Mouse (Mus musculus) myocyte (in vitro differentiated cells): ENCODE data around the gene Ncapd3. TPM values are rescaled to one million over a fixed set of nuclear protein-coding genes. Genes with fewer than 3 reads are reported as not detected.

ENCODE experiments used
- H3K27me3 ChIP-seq: one replicate; pipeline ENCODE4 v1.6.1; 2011; ENCODE audit not compliant: control insufficient read depth, insufficient read depth, insufficient read length
- H3K36me3 ChIP-seq: one replicate; pipeline ENCODE4 v1.6.1; 2011; ENCODE audit not compliant: control insufficient read depth, insufficient read depth
- H3K4me2 ChIP-seq: one replicate; pipeline ENCODE4 v1.6.1; 2011; ENCODE audit warnings: low read depth, control low read depth
- H3K4me3 ChIP-seq: one replicate; pipeline ENCODE4 v1.5.1; 2011; ENCODE audit warnings: mild to moderate bottlenecking, control low read depth, moderate library complexity
- H3K79me2 ChIP-seq: one replicate; pipeline ENCODE4 v1.6.1; 2011; ENCODE audit not compliant: control insufficient read depth, insufficient read depth
- H3ac ChIP-seq: one replicate; pipeline ENCODE4 v1.6.1; 2011; ENCODE audit not compliant: control insufficient read depth, insufficient read length
- CEBPB ChIP-seq: IDR thresholded peaks from 2 replicates; pipeline ENCODE4 v1.6.1; 2011; ENCODE audit warnings: mild to moderate bottlenecking, moderate library complexity; ENCODE audit not compliant: poor library complexity, insufficient read depth, severe bottlenecking
- E2F4 ChIP-seq: IDR thresholded peaks from one replicate; pipeline ENCODE4 v1.6.1; 2011; ENCODE audit warnings: mild to moderate bottlenecking, control low read depth, moderate library complexity; ENCODE audit not compliant: insufficient read depth
- MAX ChIP-seq: IDR thresholded peaks from one replicate; pipeline ENCODE4 v1.6.1; 2011; ENCODE audit warnings: low read depth, mild to moderate bottlenecking, control low read depth
- MYOD1 ChIP-seq, 3 experiments: IDR thresholded peaks; one replicate each; pipeline ENCODE4 v1.6.1; 2011; ENCODE audit warnings: control low read depth in 2 of 3, low read depth in 2 of 3, mild to moderate bottlenecking in 2 of 3, moderate library complexity in 1 of 3; ENCODE audit not compliant: insufficient read length in 2 of 3, control insufficient read depth in 1 of 3
- MYOG ChIP-seq, 3 experiments: IDR thresholded peaks; one replicate each; pipeline ENCODE4 v1.6.1; 2011; ENCODE audit warnings: control low read depth in 2 of 3, low read depth in 2 of 3, mild to moderate bottlenecking in 2 of 3; ENCODE audit not compliant: insufficient read length in 2 of 3, control insufficient read depth in 1 of 3, insufficient read depth in 1 of 3
- POLR2A ChIP-seq: IDR thresholded peaks from one replicate; pipeline ENCODE4 v1.6.1; 2011; ENCODE audit warnings: low read depth, mild to moderate bottlenecking, control low read depth, moderate library complexity; ENCODE audit not compliant: insufficient read length
- POLR2AphosphoS2 ChIP-seq: IDR thresholded peaks from one replicate; pipeline ENCODE4 v1.6.1; 2011; ENCODE audit warnings: low read depth, control low read depth; ENCODE audit not compliant: insufficient read length
- REST ChIP-seq: IDR thresholded peaks from one replicate; pipeline ENCODE4 v1.6.1; 2011; ENCODE audit warnings: mild to moderate bottlenecking, control low read depth, moderate library complexity; ENCODE audit not compliant: insufficient read depth, insufficient read length
- SRF ChIP-seq: IDR thresholded peaks from one replicate; pipeline ENCODE4 v1.6.1; 2011; ENCODE audit warnings: low read depth; ENCODE audit not compliant: control insufficient read depth, insufficient read length
- TCF12 ChIP-seq: IDR thresholded peaks from one replicate; pipeline ENCODE4 v1.6.1; 2011; ENCODE audit warnings: mild to moderate bottlenecking, control low read depth; ENCODE audit not compliant: poor library complexity, insufficient read depth, severe bottlenecking
- TCF3 ChIP-seq: IDR thresholded peaks from one replicate; pipeline ENCODE4 v1.6.1; 2011; ENCODE audit warnings: low read depth, control low read depth; ENCODE audit not compliant: insufficient read length
- USF1 ChIP-seq: IDR thresholded peaks from one replicate; pipeline ENCODE4 v1.6.1; 2011; ENCODE audit warnings: low read depth, mild to moderate bottlenecking, control low read depth, moderate library complexity
- polyA plus RNA-seq: library from polyadenylated mRNA; unstranded; fragments of >200 nt; fragmentation: generic; extraction: Trizol; gene quantifications from one replicate; pipeline ENCODE4 v1.2.1, GENCODE M21; 2012; ENCODE audit warnings: missing spikeins

The Ncapd3 gene
- polyA plus RNA-seq, 1 experiment = 4.3 TPM

DNA sequence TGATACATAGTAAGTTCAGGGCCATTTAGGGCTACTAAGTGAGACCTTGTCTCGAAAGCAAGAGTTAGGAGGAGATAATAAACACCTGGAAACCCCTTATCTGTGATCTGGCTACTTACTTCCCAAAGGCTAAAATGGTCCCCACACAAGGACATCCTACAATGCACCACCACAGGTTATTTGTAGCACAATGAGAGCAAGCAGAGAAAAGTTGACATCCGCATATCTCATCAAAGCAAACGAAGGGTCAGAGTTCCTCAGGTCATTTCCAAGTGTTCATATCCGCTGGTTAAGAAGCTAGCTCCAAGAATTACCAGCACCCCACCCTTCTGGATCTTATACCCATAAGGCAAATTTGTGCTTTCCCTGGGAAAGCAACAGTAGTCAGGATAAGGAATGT, 78.5 kb downstream of the Ncapd3 start:
- no peaks in the 10 kb centered on the region for H3K79me2 ChIP-seq
- no peaks in the 10 kb centered on the region for H3K27me3 ChIP-seq
- no peak overlapping the region for H3K4me3 ChIP-seq
- peaks cover 5% of the 10 kb centered on the region for H3K36me3 ChIP-seq
- no peak overlapping the region for H3K4me2 ChIP-seq
- H3ac ChIP-seq = no peak overlapping the region
- TF ChIP-seq TCF3 (no peak), E2F4 (no peak), POLR2A (no peak), REST (no peak), MYOG (IDR thresholded peaks at IDR 0.05; ENCODE audit: control insufficient read depth in 1 of 3, insufficient read depth in 1 of 3, insufficient read length in 2 of 3, low read depth in 2 of 3) (no peak), TCF12 (no peak), USF1 (no peak), MAX (no peak), SRF (no peak), MYOD1 (IDR thresholded peaks at IDR 0.05; ENCODE audit: control insufficient read depth in 1 of 3, insufficient read length in 2 of 3, low read depth in 2 of 3) (no peak), POLR2AphosphoS2 (no peak), CEBPB (no peak)

DNA sequence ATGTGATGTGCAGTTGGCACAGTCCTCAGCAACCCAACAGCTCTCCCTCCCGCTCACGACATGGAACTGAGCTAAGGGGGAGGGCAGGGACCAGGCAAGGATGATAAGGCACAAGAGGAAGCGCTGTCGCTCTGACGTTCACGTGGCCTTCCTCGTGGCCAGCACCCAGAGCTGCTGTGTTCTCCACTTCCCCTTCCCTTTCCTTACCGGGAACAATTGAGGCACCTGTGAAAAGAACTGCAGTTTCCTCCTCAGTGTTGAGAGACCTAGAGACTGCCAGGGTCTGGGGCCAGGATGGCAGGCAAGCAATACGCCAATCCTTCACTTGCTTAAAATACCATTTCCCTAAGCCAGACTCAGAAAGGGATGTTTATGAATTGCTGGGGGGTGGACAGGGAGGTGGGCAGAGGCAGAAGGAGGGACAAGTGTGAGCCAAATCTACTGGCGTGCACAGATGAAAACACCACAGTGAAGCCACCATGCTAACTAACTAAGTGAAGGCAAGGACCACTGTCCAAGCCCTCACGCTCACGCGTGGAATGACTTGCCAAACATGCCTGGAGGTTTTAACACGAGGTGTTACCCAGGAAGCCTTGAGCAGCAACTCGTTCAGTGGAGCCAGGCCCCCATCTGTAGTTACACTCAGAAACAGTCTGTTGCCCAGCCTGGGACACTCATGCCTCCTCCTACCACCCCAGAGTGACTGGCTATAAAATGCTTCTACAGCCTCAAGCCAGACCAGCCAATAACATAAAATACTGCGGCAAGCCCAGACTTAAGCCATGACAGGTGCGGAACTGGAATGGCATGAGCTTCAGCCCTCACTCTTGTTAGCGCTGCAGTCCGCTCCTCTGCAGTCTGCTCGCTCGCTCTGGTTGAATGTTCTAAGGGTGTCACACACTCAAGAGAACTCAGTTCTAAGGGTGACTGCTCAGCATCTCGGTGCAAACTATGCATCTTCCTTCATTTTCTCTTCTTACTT, 79.8 kb downstream of the Ncapd3 start:
- H3ac ChIP-seq = no peak overlapping the region
- no peak overlapping the region for H3K4me3 ChIP-seq
- H3K4me2 ChIP-seq = no peak overlapping the region
- peaks cover 3% of the 10 kb centered on the region for H3K36me3 ChIP-seq
- TF ChIP-seq TCF3 = no peak
- TF ChIP-seq MYOG (IDR thresholded peaks at IDR 0.05; ENCODE audit: control insufficient read depth in 1 of 3, insufficient read depth in 1 of 3, insufficient read length in 2 of 3, low read depth in 2 of 3) = peak; percentile 13 to 83 (median 64)
- no peak for TF ChIP-seq SRF
- no peak for TF ChIP-seq E2F4
- no peak for TF ChIP-seq POLR2A
- peak in 2 of 3 experiments; percentile 74 to 85 for TF ChIP-seq MYOD1 (IDR thresholded peaks at IDR 0.05; ENCODE audit: control insufficient read depth in 1 of 3, insufficient read length in 2 of 3, low read depth in 2 of 3)
- TF ChIP-seq MAX = no peak
- TF ChIP-seq CEBPB = no peak
- no peak for TF ChIP-seq TCF12
- H3K79me2 ChIP-seq = no peaks in the 10 kb centered on the region
- H3K27me3 ChIP-seq = no peaks in the 10 kb centered on the region

DNA sequence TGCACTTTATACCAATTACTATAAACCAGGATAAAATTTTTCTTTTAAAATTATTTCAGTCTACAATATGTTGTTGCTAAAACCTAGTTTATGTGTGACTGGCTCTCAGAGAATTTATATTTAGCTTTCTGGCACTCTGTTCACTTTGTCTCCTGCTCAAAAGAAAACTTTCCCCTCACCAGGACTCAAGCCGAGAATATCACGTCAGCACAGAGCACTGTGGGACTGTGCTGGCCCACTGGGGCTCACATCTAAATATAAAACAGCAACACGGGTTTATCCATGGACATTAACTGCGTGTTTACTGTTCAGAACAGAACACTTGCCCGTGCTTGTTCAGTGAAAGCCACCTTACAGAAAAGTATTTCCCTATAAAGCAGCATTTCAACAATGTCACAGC, 80.7 kb downstream of the Ncapd3 start:
- H3K4me2 ChIP-seq = peak overlapping the region; percentile 38
- no peaks in the 10 kb centered on the region for H3K27me3 ChIP-seq
- H3K4me3 ChIP-seq = no peak overlapping the region
- H3K36me3 ChIP-seq = no peaks in the 10 kb centered on the region
- H3K79me2 ChIP-seq = no peaks in the 10 kb centered on the region
- TF ChIP-seq E2F4 = no peak
- no peak for TF ChIP-seq POLR2A
- no peak for TF ChIP-seq USF1
- TF ChIP-seq TCF3 = no peak
- TF ChIP-seq TCF12 = no peak
- TF ChIP-seq SRF = no peak
- TF ChIP-seq REST = no peak
- no peak for TF ChIP-seq MYOD1 (IDR thresholded peaks at IDR 0.05; ENCODE audit: control insufficient read depth in 1 of 3, insufficient read length in 2 of 3, low read depth in 2 of 3)
- no peak for TF ChIP-seq CEBPB
- no peak for TF ChIP-seq POLR2AphosphoS2
- TF ChIP-seq MAX = no peak
- TF ChIP-seq MYOG (IDR thresholded peaks at IDR 0.05; ENCODE audit: control insufficient read depth in 1 of 3, insufficient read depth in 1 of 3, insufficient read length in 2 of 3, low read depth in 2 of 3) = no peak
- no peak overlapping the region for H3ac ChIP-seq

DNA sequence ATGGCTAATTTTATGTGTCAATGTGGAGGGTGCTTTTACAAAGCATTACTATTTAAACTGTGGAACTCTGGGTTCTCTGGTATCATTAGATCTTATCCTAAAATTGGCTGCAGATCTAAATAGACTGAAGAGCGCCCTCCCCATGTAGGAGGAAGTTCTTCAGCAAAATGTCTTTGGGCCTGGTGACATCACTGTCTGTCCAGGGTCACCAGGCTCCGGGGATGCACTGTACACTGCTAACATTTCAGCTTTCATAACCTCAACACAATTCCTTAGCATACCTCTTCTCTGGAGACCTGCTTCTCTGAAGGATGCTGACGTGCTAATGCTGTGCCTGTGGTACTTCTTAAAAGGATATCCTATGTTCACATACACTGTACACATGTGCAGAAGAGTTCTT, 81.8 kb downstream of the Ncapd3 start:
- H3ac ChIP-seq = no peak overlapping the region
- H3K4me2 ChIP-seq = no peak overlapping the region
- H3K27me3 ChIP-seq = no peaks in the 10 kb centered on the region
- H3K79me2 ChIP-seq = no peaks in the 10 kb centered on the region
- TF ChIP-seq E2F4 (no peak), POLR2A (no peak)
- no peak overlapping the region for H3K4me3 ChIP-seq
- H3K36me3 ChIP-seq = no peaks in the 10 kb centered on the region

DNA sequence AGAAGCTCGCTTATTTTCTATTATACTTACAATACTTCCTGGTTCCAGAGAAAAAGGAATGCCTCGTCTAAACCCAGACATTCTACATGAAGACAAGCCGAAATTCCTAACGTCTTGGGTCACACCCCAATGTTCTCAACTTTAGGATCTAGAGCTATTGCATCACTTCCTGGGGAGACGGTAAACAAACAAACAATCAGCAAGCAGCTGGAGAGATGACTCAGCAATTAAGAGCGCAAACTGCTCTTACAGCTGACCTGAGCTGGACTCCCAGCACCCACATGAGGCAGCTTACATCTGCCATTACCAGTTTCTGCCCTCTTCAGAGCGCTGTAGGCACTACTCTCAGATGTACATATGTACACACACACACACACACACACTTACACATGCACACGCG, 91.3 kb downstream of the Ncapd3 start:
- TF ChIP-seq USF1 (no peak), MAX (no peak), REST (no peak)
- Histone ChIP-seq H3K36me3 (no peaks in the 10 kb centered on the region), H3K27me3 (no peaks in the 10 kb centered on the region), H3K79me2 (no peaks in the 10 kb centered on the region), H3ac (no peak overlapping the region), H3K4me3 (no peak overlapping the region), H3K4me2 (no peak overlapping the region)
